Mouse (Mus musculus) layer of hippocampus, postnatal 25 days (tissue): ENCODE measurements around the gene Cct8l1. TPM values are rescaled to one million over a fixed set of nuclear protein-coding genes. Genes with fewer than 3 reads are reported as not detected.

Experiments used
- DNase-seq, 2 experiments: peaks; one replicate each; pipeline ENCODE4 v3.0.0; 2022; ENCODE audit warnings: mixed read lengths in 2 of 2, low spot score in 1 of 2; ENCODE audit errors: extremely low spot score in 1 of 2
- total RNA-seq, 2 experiments: library from RNA; stranded (reverse); gene quantifications; 2 replicates each; pipeline ENCODE4 v1.2.3; 2021

Gene Cct8l1
- total RNA-seq, 2 experiments from 2014 or later, result 0.19 TPM; not detected in 1

- DNase-seq, result peak; percentile 96 to 97
These were observed 13.9 kb downstream of the Cct8l1 start for GRCm38 (mm10) chr5:25529529-25530421.

GRCm38 (mm10) chr5:25530629-25531028, 14.8 kb downstream of the Cct8l1 start:
- no peak for DNase-seq

- no peak for DNase-seq
These were observed 16.6 kb downstream of the Cct8l1 start for GRCm38 (mm10) chr5:25532256-25533147.

GRCm38 (mm10) chr5:25533298-25533697, 17.4 kb downstream of the Cct8l1 start:
- no peak for DNase-seq

GRCm38 (mm10) chr5:25535566-25535965, 19.7 kb downstream of the Cct8l1 start:
- DNase-seq, result no peak

GRCm38 (mm10) chr5:25536451-25536850, 20.6 kb downstream of the Cct8l1 start:
- DNase-seq, result no peak

- DNase-seq, result no peak
These were observed 21.1 kb downstream of the Cct8l1 start for GRCm38 (mm10) chr5:25536921-25537409.

GRCm38 (mm10) chr5:25540412-25540811, 24.5 kb downstream of the Cct8l1 start:
- no peak for DNase-seq

- DNase-seq, result no peak
These were observed 25.1 kb downstream of the Cct8l1 start for GRCm38 (mm10) chr5:25540921-25541320.

- DNase-seq, result no peak
These were observed 25.8 kb downstream of the Cct8l1 start for GRCm38 (mm10) chr5:25541661-25542060.

- DNase-seq, result no peak
These were observed 28.2 kb downstream of the Cct8l1 start for GRCm38 (mm10) chr5:25544061-25544460.

- DNase-seq, result no peak
These were observed 28.7 kb downstream of the Cct8l1 start for GRCm38 (mm10) chr5:25544566-25544965.

- no peak for DNase-seq
These were observed 31.0 kb downstream of the Cct8l1 start for GRCm38 (mm10) chr5:25546912-25547311.

GRCm38 (mm10) chr5:25550912-25551311, 35.0 kb downstream of the Cct8l1 start:
- no peak for DNase-seq

GRCm38 (mm10) chr5:25554210-25554609, 38.3 kb downstream of the Cct8l1 start:
- no peak for DNase-seq

GRCm38 (mm10) chr5:25554689-25555088, 38.8 kb downstream of the Cct8l1 start:
- no peak for DNase-seq

GRCm38 (mm10) chr5:25555684-25556083, 39.8 kb downstream of the Cct8l1 start:
- DNase-seq, result no peak

GRCm38 (mm10) chr5:25556363-25556762, 40.5 kb downstream of the Cct8l1 start:
- DNase-seq, result no peak
